Mouse (Mus musculus) 416B (cell line): Measurements from ENCODE around the gene Arsb.
A peak's percentile ranks its signal among the peaks of the same experiment; 100 is the strongest.

Experiments used
- DNase-seq: peaks from one replicate; pipeline ENCODE4 v3.0.0; 2011; ENCODE audit warnings: low read depth

Gene Arsb

GRCm38 (mm10) chr13:93891276-93891675 is 119.8 kb downstream of the Arsb start:
- no peak for DNase-seq

DNA sequence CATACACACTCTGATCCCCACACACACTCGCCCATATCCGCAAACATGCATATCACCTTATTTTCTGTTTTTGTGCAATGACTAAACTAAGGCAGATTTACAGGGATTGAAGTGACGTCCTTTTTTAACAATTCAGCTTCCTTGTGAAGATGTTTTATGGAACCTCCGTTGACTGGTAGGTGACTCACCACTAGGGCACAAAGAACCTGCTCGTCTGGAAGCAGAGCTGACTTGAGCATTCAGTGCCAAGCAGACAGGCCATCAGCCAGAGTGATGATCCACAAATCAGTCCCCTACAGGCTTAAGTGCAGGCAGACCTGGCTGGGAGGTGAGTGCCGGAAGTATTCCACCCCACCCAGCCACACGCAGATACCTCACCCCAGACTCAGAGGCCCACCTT is 120.7 kb downstream of the Arsb start:
- DNase-seq = no peak

- DNase-seq = peak; percentile 19
Measured at GRCm38 (mm10) chr13:93894105-93894504, 122.7 kb downstream of the Arsb start.

GRCm38 (mm10) chr13:93895430-93895829 is 124.0 kb downstream of the Arsb start:
- no peak for DNase-seq

DNA sequence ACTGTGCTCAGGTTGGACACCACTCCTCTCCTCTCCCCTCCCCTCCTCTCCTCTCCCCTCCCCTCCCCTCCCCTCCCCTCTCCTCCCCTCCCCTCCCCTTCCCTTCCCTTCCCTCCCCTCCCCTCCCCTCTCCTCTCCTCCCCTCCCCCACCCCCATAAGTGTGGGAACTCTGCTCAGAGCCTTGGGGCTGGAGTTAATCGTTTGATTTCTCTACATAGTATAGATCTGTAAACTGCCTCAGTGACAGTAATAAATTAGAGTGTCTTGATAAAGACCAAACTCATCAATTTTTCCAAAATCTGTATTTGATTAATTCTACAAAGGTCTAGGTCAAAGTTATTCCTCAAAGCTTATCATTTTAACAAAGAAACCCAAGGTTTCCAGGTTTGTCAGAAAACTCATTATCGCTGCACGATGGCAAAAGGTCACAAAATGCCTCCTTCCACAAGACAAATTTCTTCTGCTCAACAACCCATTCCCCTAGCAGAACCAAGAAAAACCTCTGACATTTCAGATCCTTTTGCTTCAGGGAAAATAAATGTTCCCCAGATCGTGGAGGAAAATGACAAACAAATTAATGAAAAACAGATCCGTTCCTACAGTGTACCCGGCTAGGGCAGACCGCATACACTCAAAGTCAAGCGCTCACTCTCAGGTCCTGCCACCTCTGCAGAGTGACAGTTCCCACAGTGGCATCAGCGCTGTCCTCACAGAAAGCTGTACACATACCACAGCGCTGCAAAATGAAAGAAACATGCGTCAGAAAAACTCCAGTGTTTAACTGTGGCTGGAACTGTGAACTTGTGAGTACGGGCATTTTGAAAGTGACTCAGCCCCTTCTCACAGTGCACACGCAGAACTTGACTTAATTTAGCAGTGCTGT is 126.8 kb downstream of the Arsb start:
- DNase-seq = no peak

DNA sequence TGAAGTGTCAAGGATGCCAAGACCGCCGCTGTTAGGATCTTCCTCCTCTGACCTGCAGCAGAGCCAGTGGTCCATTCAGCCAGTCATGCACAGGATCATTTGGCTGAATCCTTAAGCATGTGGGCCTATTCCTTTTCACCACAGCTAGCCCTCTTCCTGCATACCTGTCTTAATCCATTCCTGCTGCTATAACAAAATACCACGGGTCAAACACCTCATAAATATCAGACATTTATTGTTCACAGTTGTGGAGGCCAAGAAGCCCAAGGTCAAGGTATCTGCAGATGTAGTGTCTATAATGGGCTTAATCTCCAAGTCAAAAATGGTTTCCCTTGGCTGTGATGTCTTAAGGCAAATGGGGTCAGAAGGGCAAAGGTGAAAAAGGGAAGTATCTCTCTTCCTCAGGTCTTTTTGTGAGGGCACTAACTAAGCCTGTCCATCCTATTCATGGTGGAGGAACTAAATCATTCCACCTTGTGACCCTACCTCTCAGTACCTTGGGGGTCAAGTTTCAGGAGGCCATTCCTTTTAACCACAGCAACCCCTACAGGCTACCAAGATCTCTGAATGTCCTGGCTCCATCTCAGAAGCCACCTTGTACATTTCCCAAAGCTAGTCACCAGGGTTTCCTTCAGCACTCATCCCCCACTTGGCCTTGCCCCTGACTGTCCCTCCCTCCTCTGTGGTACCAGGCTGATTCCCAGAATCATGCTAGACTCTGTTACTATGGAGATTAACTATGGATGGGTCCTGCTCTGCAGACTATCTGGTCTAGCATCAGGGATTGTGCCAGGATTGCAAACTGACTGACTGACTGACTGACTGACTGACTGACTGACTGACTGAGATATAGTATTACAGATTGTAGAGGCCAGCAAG is 128.2 kb downstream of the Arsb start:
- no peak for DNase-seq

GRCm38 (mm10) chr13:93900934-93901626 is 129.7 kb downstream of the Arsb start:
- peak; percentile 42 for DNase-seq

GRCm38 (mm10) chr13:93902126-93902525 is 130.7 kb downstream of the Arsb start:
- no peak for DNase-seq

- DNase-seq = no peak
Measured at GRCm38 (mm10) chr13:93906552-93907245, 135.3 kb downstream of the Arsb start.

DNA sequence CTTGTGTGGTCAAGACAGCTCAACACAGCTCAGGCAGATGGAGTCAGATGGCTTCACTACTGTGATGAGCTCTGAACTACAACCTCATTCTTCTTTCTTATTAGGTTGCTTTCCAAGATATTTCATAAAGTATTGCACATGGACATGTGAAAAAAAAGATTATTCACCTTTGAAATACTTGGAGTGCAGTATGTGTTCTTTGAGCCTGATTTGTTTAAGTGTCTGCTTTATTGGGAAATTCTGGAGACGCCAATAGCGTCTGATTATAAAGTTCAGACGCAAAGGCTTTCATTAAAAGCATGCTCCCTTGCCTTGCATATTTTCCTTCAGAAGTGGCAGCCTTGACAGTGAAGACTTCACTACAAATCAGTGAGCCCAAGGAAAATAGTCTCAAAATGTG is 136.5 kb downstream of the Arsb start:
- DNase-seq = no peak

GRCm38 (mm10) chr13:93909847-93910246 is 138.4 kb downstream of the Arsb start:
- DNase-seq = no peak

DNA sequence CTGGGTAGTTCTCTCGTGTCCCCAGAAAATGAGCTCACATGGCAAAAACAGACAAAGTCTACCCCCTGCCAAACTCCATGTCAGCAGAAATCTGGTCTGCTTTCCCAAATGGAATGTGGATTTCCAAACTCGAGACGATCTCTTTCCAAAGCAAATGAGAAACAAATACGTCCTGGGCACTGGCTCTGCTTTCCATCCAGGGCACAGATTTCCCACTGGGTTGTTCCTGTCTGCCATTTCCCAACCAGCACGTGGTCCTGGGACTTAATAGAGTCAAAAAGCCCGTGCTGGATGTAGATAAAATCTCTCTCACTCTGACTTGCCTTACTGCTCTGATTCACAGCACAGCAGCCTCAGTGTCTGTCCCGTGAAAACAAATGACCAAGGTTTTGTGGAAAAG is 139.6 kb downstream of the Arsb start:
- DNase-seq = no peak

DNA sequence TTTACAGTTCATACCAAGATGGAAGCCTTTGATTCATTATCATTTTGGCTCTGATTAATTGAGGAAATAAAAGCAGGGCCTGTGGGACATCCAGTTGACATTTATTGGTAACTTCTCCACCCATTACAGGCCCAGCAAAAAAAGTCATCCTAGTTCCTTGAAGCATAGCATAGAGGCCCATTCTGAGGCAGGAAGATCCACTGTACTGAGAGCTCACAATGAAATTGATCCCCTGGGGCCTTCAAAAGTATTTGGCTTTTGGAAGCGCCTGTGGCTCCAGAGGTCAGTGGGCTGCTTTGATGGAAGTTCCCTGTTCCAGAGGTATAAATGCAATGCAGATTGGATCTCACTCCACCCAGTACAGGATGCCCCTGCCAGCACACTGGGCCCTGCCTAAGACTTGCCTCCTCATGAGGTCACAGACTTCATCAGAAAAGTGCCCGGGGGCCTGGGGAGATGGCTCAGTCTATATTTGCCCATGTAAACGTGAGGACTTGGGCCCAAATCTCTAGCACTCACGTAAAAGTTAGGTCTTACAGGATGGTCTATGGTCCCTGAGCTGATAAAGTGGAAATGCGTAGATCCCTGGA is 141.0 kb downstream of the Arsb start:
- DNase-seq = no peak

- DNase-seq = no peak
Measured at GRCm38 (mm10) chr13:93914206-93914605, 142.8 kb downstream of the Arsb start.

DNA sequence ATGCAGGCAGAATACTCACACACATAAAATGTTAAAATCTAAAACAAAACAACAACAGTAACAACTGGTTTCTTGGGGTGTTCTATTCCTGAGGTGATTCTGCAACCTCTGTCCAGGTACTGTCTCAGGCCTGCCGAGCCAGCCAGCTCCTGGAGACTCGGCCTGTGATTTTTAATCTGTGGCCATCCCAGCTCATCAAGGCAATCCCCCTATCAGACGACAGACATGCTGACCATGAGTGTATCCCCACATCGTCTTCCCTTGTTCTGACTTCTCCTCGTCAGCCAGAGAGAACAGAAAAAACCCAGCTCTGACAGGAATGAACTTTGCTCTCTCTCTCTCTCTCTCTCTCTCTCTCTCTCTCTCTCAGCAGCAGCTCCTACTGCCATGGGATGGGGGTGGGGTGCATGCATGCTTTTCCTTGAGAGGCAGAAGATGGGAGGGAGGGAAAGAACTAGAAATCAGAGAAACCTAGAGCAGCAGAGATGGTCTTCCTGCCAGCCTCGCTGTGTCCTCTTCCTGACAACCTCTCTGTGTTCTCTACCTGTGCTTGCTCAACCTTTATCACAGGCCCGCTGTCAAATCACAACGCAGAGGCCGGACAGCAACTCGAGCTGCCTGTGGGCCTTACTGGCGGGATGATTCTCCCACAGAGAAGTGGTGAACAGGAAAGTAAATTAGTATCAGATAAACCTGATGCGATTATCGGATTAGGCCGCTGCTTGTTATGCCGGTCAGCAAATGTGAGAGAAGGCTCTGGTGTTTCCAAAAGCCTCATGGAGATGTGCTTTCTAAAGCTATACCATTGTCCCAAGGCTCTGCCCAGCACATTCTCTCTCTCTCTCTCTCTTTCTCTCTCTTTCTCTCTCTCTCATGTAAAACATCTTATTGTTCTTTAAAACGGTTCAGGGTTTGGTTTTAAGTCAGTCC is 144.5 kb downstream of the Arsb start:
- DNase-seq = no peak

DNA sequence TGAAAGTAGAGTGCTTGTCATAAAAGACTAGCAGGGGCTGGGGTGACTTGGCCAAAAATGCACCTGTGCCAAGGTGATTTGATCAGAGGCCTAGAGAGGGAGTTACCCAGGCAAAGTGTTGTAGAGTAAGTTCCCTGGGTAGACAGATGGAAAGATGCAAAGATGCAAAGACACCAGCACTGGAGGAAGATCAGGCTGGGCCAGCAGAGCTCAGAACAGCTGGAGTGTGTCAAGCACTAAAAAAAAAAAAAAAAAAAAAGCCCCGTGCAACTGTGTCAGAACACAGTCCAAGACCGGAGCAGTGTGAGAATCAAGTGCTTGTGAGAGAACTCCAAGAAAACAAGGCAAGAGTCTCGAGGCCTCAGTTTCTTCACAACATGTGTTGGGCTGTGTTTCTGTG is 148.1 kb downstream of the Arsb start:
- no peak for DNase-seq

DNA sequence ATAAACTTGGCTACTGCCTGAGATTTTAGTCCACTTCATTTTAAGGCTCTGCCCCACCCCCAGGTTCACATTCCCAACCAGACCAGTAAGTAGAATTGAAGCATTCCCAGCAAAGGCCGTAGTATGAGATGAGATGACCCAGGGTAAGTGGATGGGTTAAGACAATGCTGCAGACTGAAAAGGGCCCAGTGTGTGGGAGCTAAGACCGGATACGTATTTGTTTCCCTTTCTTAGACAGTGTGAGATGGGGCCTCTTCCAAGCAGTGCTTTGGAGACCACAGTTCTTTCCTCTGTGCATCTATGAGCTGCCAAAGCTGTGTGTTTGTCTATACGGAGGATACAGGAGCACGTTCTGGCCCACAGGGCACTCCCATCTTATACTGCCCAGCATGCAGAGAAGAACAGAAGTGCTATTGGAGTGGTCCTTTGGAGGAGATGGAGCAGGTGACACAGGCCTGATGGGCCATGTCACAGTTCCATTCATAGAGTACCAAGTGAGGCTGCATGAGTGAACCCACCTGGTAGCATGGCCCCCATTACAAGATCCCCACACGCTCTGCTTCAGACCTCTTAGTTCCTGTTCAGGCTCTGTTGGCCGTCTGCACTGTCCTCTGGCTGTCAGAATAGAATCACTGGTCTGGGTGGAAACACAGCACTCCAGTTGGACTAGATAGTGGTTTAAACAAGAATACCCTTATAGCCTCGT is 148.8 kb downstream of the Arsb start:
- no peak for DNase-seq

- no peak for DNase-seq
Measured at GRCm38 (mm10) chr13:93920786-93921300, 149.4 kb downstream of the Arsb start.

DNA sequence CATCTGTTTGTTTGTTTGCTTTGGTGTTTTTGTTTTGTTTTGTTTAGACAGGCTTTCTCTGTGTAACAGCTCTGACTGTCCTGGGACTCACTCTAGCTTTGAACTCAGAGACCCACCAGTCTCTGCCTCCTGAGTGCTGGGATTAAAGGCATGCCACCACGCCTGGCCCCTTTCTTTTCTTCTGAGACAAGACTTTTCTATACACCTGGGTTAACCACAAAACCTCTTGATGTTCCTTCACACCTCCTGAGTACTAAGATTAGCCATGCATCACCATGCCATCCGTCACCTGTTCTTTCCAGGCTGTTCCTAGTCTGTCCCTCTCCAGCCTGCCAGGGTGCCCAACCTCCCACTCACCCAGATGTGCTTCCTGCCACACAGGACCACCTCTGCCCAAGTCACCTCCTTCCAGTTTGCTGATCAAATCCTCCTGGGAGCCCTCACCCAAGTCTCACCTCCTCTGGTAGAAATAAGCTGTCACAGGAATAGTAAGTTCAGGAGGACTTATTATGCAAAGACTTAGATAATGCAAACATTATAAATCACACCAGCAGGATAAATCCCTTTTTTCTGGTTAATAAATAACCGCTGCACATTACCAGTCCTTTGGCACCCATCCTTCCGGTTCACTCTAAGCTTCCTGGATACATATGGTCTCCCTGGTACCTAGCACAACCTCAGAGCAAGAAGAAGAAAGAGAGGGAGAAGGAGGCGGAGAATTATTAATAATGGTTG is 150.6 kb downstream of the Arsb start:
- no peak for DNase-seq
